Mouse (Mus musculus) limb, embryonic 14.5 days (tissue): Measurements from ENCODE around the gene Gse1. TPM values are rescaled to one million over a fixed set of nuclear protein-coding genes. Genes with fewer than 3 reads are reported as not detected.

Experiments used
- ATAC-seq: fragments of 200-750 bp; cut with Nextera tagmentation; 2 replicates; pipeline ENCODE4 v1.8.0; 2017; ENCODE audit warnings: low read depth, moderate number of reproducible peaks, moderate TSS enrichment; ENCODE audit not compliant: low FRiP score
- DNase-seq: peaks from one replicate; pipeline ENCODE4 v3.0.0-alpha.2; 2015; ENCODE audit warnings: low spot score
- H3K27ac ChIP-seq: fragments of 300-500 bp; sonication (generic); replicated peaks from 2 replicates; pipeline ENCODE4 v1.5.1; 2014; ENCODE audit warnings: low read depth, mild to moderate bottlenecking, low read length, moderate library complexity, mixed read lengths
- H3K27me3 ChIP-seq: fragments of 300-500 bp; sonication (generic); 2 replicates; pipeline ENCODE4 v1.6.1; 2014; ENCODE audit warnings: low read length, mixed read lengths; ENCODE audit not compliant: control insufficient read depth, insufficient read depth
- H3K36me3 ChIP-seq: fragments of 300-500 bp; sonication (generic); 2 replicates; pipeline ENCODE4 v1.6.1; 2014; ENCODE audit warnings: mild to moderate bottlenecking, low read length, moderate library complexity, mixed read lengths; ENCODE audit not compliant: control insufficient read depth, insufficient read depth
- H3K4me1 ChIP-seq: fragments of 300-500 bp; sonication (generic); 2 replicates; pipeline ENCODE4 v1.6.1; 2014; ENCODE audit warnings: antibody characterized with exemption, low read length, mixed read lengths; ENCODE audit not compliant: control insufficient read depth, insufficient read depth
- H3K4me2 ChIP-seq: fragments of 300-500 bp; sonication (generic); replicated peaks from 2 replicates; pipeline ENCODE4 v1.6.1; 2014; ENCODE audit warnings: low read depth, mild to moderate bottlenecking, low read length, moderate library complexity; ENCODE audit not compliant: severe bottlenecking
- H3K4me3 ChIP-seq: fragments of 300-500 bp; sonication (generic); replicated peaks from 2 replicates; pipeline ENCODE4 v1.5.1; 2014; ENCODE audit warnings: low read length
- H3K9ac ChIP-seq: fragments of 300-500 bp; sonication (generic); 2 replicates; pipeline ENCODE4 v1.6.1; 2014; ENCODE audit warnings: mild to moderate bottlenecking, low read depth, low read length, moderate library complexity; ENCODE audit not compliant: severe bottlenecking
- H3K9me3 ChIP-seq: fragments of 300-500 bp; sonication (generic); 2 replicates; pipeline ENCODE4 v1.6.1; 2016; ENCODE audit warnings: low read length; ENCODE audit not compliant: control insufficient read depth
- POLR2A ChIP-seq: fragments of 200-500 bp; IDR thresholded peaks from 2 replicates; pipeline ENCODE4 v1.8.0; 2012; ENCODE audit warnings: inconsistent platforms, mild to moderate bottlenecking, moderate library complexity, borderline replicate concordance; ENCODE audit not compliant: insufficient read depth, insufficient read length; ENCODE audit errors: extremely low read depth
- WGBS: fragments of 180-500 bp; shearing (Covaris S2); extraction: QIAGEN DNeasy Blood & Tissue Kit; methylation state at CpG from one replicate; pipeline ENCODE4 v1.1.7; 2014; 5-methylcytosine and 5-hydroxymethylcytosine counted together
- polyA plus RNA-seq, 2 experiments: library from polyadenylated mRNA; depleted of rRNA in 1 of 2; stranded (reverse) in 1 of 2; unstranded in 1 of 2; fragments of >200 nt; fragmentation: Nextera tagmentation in 1 of 2; extraction: Ambion mirVana in 1 of 2; gene quantifications; 2 replicates each; pipeline versions ENCODE4 v1.2.1 to v1.2.3; 2012 to 2014

Gene Gse1
- polyA plus RNA-seq, 2 experiments: 10.3 to 32.6 TPM

- Histone ChIP-seq H3K4me2 (peak overlapping the region; percentile 99), H3K9me3 (no peaks in the 10 kb centered on the region), H3K4me3 (peak overlapping the region; percentile 55), H3K4me1 (peaks cover 67% of the 10 kb centered on the region), H3K9ac (peak overlapping the region; percentile 53), H3K36me3 (no peaks in the 10 kb centered on the region), H3K27me3 (no peaks in the 10 kb centered on the region), H3K27ac (peak overlapping the region; percentile 73)
- WGBS: 4% methylated on average over 29 of the region's 37 CpGs
- no peak for ATAC-seq
- DNase-seq: no peak
- TF ChIP-seq POLR2A: no peak
Observed at GRCm38 (mm10) chr8:120538397-120539240, 310.4 kb downstream of the Gse1 start.

GRCm38 (mm10) chr8:120539381-120539774, 311.1 kb downstream of the Gse1 start:
- 0 out of 2 replicates have a peak overlapping the region, but pooled peaks have one; percentile 21 for H3K9ac ChIP-seq
- H3K4me1 ChIP-seq: peaks cover 65% of the 10 kb centered on the region
- no peak for ATAC-seq

GRCm38 (mm10) chr8:120539775-120540625, 311.7 kb downstream of the Gse1 start:
- Histone ChIP-seq H3K4me1 (peaks cover 58% of the 10 kb centered on the region), H3K27ac (peak overlapping the region; percentile 19), H3K9me3 (no peaks in the 10 kb centered on the region), H3K9ac (0 out of 2 replicates have a peak overlapping the region, but pooled peaks have one; percentile 21), H3K27me3 (no peaks in the 10 kb centered on the region), H3K4me2 (0 out of 2 replicates have a peak overlapping the region, but pooled peaks have one; percentile 99), H3K4me3 (no peak overlapping the region), H3K36me3 (no peaks in the 10 kb centered on the region)
- no peak for TF ChIP-seq POLR2A
- WGBS: 27% methylated on average over 21 of the region's 23 CpGs
- peak; percentile 34 for DNase-seq
- no peak for ATAC-seq

More at GRCm38 (mm10) chr8:120539381-120539774, 311.1 kb downstream of the Gse1 start:
- Histone ChIP-seq H3K4me3 (peak overlapping the region; percentile 55; the same call in 1 of the 2 replicates), H3K27me3 (no peaks in the 10 kb centered on the region), H3K9me3 (no peaks in the 10 kb centered on the region), H3K27ac (peak overlapping the region; percentile 73), H3K36me3 (no peaks in the 10 kb centered on the region), H3K4me2 (peak overlapping the region; percentile 99)
- no peak for TF ChIP-seq POLR2A
- WGBS: 33% methylated on average over 6 of the region's 6 CpGs
- DNase-seq: no peak

- no peak for ATAC-seq
- no peak for TF ChIP-seq POLR2A
- no peaks in the 10 kb centered on the region for H3K27me3 ChIP-seq
- no peak for DNase-seq
- H3K9ac ChIP-seq: no peak overlapping the region
- 14% methylated on average over 13 of the region's 13 CpGs for WGBS
- peaks cover 64% of the 10 kb centered on the region for H3K4me1 ChIP-seq
- H3K27ac ChIP-seq: no peak overlapping the region
- H3K4me2 ChIP-seq: no peak overlapping the region
- H3K9me3 ChIP-seq: no peaks in the 10 kb centered on the region
- no peak overlapping the region for H3K4me3 ChIP-seq
- no peaks in the 10 kb centered on the region for H3K36me3 ChIP-seq
Observed at GRCm38 (mm10) chr8:120542995-120543394, 314.7 kb downstream of the Gse1 start.

- WGBS: 49% methylated on average over 8 of the region's 8 CpGs
- DNase-seq (no peak), ATAC-seq (no peak)
- no peaks in the 10 kb centered on the region for H3K9me3 ChIP-seq
- no peak overlapping the region for H3K4me2 ChIP-seq
- H3K27ac ChIP-seq: no peak overlapping the region
- no peaks in the 10 kb centered on the region for H3K36me3 ChIP-seq
- H3K9ac ChIP-seq: no peak overlapping the region
- TF ChIP-seq POLR2A: no peak
- H3K4me3 ChIP-seq: no peak overlapping the region
- peaks cover 64% of the 10 kb centered on the region for H3K4me1 ChIP-seq
- no peaks in the 10 kb centered on the region for H3K27me3 ChIP-seq
Observed at GRCm38 (mm10) chr8:120543416-120544055, 315.3 kb downstream of the Gse1 start.
